Comparison of ENCODE assay signal across 8 mouse cellular contexts in the genomic region with DNA sequence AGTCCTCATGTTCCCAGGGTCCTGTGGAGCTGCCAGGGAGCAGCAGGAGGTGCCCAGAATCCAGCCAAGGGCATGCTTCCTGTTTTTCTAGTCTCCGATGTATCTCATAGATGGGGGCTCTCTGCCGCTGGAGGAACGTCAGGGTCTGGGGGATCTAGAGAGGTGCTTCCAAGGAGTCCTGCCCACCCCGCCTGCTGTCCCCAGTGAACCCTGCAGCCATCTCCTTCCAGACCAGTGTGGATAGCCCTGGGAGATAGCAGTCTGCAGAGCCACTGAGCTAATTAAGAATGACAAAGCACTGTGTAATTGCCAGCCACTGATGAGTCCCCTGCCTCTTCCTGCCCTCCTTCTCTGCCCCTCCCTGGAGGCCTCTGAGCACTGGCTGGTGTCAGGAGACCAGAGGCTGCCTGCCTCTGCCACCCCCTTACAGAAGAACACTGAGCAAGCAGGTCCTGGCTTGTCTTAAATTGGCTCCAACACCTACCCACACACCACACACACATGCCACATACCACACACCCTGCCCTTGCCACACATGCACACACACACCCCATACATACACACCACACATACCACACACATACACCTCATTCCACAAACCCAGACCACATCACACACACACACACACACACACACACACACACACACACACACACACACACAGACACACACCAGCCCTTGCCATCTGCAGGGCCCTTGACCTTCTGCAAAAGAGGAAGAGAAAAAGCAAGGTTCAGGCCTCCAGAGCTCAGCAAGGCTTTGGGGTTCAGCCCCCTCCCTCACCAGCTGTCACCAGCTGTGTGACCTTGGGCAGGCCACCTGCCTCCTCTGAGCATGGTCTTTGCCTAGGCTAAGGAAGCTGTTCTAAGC. TPM values are rescaled to one million over a fixed set of nuclear protein-coding genes. Genes with fewer than 3 reads are reported as not detected.
DNase-seq lines count a peak whose midpoint lies in the region; ATAC-seq and TF ChIP-seq lines count a peak whose summit lies in the region.

No protein-coding gene starts in this region.

- no peaks in the 10 kb centered on the region for H3K9me3 ChIP-seq in heart, postnatal 0 days (replicated peaks; ENCODE audit: control insufficient read depth, low read length)

- H3K4me3 ChIP-seq in heart, postnatal 0 days (ENCODE audit: low read depth, low read length), result no peak overlapping the region

- WGBS in heart, postnatal 0 days, result 31% methylated on average over 4 of the region's 4 CpGs

- H3K4me1 ChIP-seq in heart, postnatal 0 days (ENCODE audit: control insufficient read depth, insufficient read depth), result peaks cover 14% of the 10 kb centered on the region; the same call in 1 of the 2 replicates

- H3K27me3 ChIP-seq in heart, postnatal 0 days (ENCODE audit: control insufficient read depth, insufficient read depth, low read length), result no peaks in the 10 kb centered on the region

- intact Hi-C loops in heart, postnatal 36 days (cut with DNase I), result no loop called here
- intact Hi-C loops in gastrocnemius, postnatal 14 days (cut with DNase I; ENCODE audit: low total_unique reads), result no loop called here

- no peak for TF ChIP-seq EP300 in heart, postnatal 0 days (IDR thresholded peaks at IDR 0.05; ENCODE audit: low read depth)

- peak; percentile 28; the same call in 1 of the 2 replicates for ATAC-seq in heart, postnatal 0 days (ENCODE audit: insufficient read depth, low read depth)
- ATAC-seq in activated CD4-positive, CD25-positive, alpha-beta regulatory T cell, adult 4 months, result peak; percentile 57
- peak; percentile 54 for ATAC-seq in inflammation-experienced regulatory T-cells, adult 6 months

- H3K9ac ChIP-seq in heart, postnatal 0 days (replicated peaks; ENCODE audit: low read depth, low read length), result no peak overlapping the region

- TF ChIP-seq CTCF in heart, postnatal 0 days (IDR thresholded peaks at IDR 0.05; ENCODE audit: low read depth), result no peak

- H3K36me3 ChIP-seq in heart, postnatal 0 days (replicated peaks; ENCODE audit: control insufficient read depth, insufficient read depth, low read length), result no peaks in the 10 kb centered on the region

- no peak overlapping the region for H3K4me2 ChIP-seq in heart, postnatal 0 days (ENCODE audit: low read depth, low read length)

- H3K27ac ChIP-seq in heart, postnatal 0 days (ENCODE audit: low read depth), result no peak overlapping the region

- no peak for DNase-seq in heart, postnatal 0 days (ENCODE audit: low spot score)
- DNase-seq in heart, postnatal 36 days, result no peak
- DNase-seq in retina, postnatal 1 day, result peak; percentile 78
- DNase-seq in urinary bladder, postnatal 10 days (ENCODE audit: low spot score), result no peak
- no peak for DNase-seq in gastrocnemius, postnatal 14 days
- no peak for DNase-seq in heart, adult 11 months

RNA-seq across cellular contexts. Expression of a gene that starts 5.2 kb away (rescaled TPM):
- total RNA-seq in heart, postnatal 0 days (2014; rRNA removed; ENCODE audit: low replicate concordance), result 9.4 and 31.8 TPM in 2 replicates
- polyA plus RNA-seq in heart, postnatal 0 days (2015; fragmentation: Nextera tagmentation; extraction: Ambion mirVana), result 11.6 and 12.3 TPM in 2 replicates
- total RNA-seq in heart, postnatal 36 days (2021), result 10 to 100 TPM; 14.3 to 16.2 TPM
- 10 to 100 TPM; 21.3 to 25.2 TPM for polyA plus RNA-seq in activated CD4-positive, CD25-positive, alpha-beta regulatory T cell, adult 4 months (2017; shearing (Covaris generic))
- 10 to 100 TPM; 14.2 to 31.3 (median 24.4) TPM for polyA plus RNA-seq in inflammation-experienced regulatory T-cells, adult 6 months (2017; shearing (Covaris generic))
- total RNA-seq in gastrocnemius, postnatal 14 days (2021), result 10 to 100 TPM in 1 of 2 experiments, 1 to 10 TPM in 1; 9.2 to 10.2 TPM
